Mouse (Mus musculus) midbrain, embryonic 16.5 days (tissue): ENCODE data around the gene Slc25a11. TPM values are rescaled to one million over a fixed set of nuclear protein-coding genes. Genes with fewer than 3 reads are reported as not detected.

Experiments
- polyA plus RNA-seq: library from polyadenylated mRNA; unstranded; fragments of >200 nt; fragmentation: Nextera tagmentation; extraction: Ambion mirVana; gene quantifications from 2 replicates; pipeline ENCODE4 v1.2.1, GENCODE M21; 2015

The Slc25a11 gene
- polyA plus RNA-seq, 1 experiment from 2014 or later = 174 TPM

Other genes with a start within 250 kb of the Slc25a11 start
- 33.0 and 35.0 TPM in 2 replicates for gene Pelp1, start 237.4 kb downstream of the Slc25a11 start, polyA plus RNA-seq
- 52.6 and 58.9 TPM in 2 replicates for gene Arrb2, start 214.8 kb downstream of the Slc25a11 start, polyA plus RNA-seq
- gene Med11, start 195.6 kb downstream of the Slc25a11 start, polyA plus RNA-seq = 44.1 and 45.9 TPM in 2 replicates
- gene Zmynd15, start 188.0 kb downstream of the Slc25a11 start, polyA plus RNA-seq = 0.35 and 0.49 TPM in 2 replicates
- 1.7 and 2.6 TPM in 2 replicates for gene Cxcl16, start 187.5 kb downstream of the Slc25a11 start, polyA plus RNA-seq
- 6.1 and 6.2 TPM in 2 replicates for gene Tm4sf5, start 142.2 kb downstream of the Slc25a11 start, polyA plus RNA-seq
- gene Vmo1, start 132.9 kb downstream of the Slc25a11 start, polyA plus RNA-seq = 0.45 TPM in 1 of 2 replicates, not detected in the other
- gene Gltpd2, start 128.3 kb downstream of the Slc25a11 start, polyA plus RNA-seq = 0.29 TPM in 1 of 2 replicates, not detected in the other
- 719 and 737 TPM in 2 replicates for gene Psmb6, start 122.1 kb downstream of the Slc25a11 start, polyA plus RNA-seq
- gene Gm40193, start 114.5 kb downstream of the Slc25a11 start, polyA plus RNA-seq = not detected in 2 replicates
- gene Pld2, start 107.4 kb downstream of the Slc25a11 start, polyA plus RNA-seq = 17.9 and 19.6 TPM in 2 replicates
- gene Mink1, start 84.6 kb downstream of the Slc25a11 start, polyA plus RNA-seq = 16.7 and 18.2 TPM in 2 replicates
- gene 4930544D05Rik, start 31.6 kb downstream of the Slc25a11 start, polyA plus RNA-seq = not detected in 2 replicates
- gene Chrne, start 28.3 kb downstream of the Slc25a11 start, polyA plus RNA-seq = not detected in 2 replicates
- gene Gp1ba, start 8.4 kb downstream of the Slc25a11 start, polyA plus RNA-seq = 0.12 and 0.21 TPM in 2 replicates
- 105 TPM in 2 replicates for gene Rnf167, start 244 bp downstream of the Slc25a11 start, polyA plus RNA-seq
- gene Pfn1, start 7.2 kb upstream of the Slc25a11 start, polyA plus RNA-seq = 617 and 632 TPM in 2 replicates
- 6.0 and 8.1 TPM in 2 replicates for gene Eno3, start 9.7 kb upstream of the Slc25a11 start, polyA plus RNA-seq
- 151 and 157 TPM in 2 replicates for gene Spag7, start 21.9 kb upstream of the Slc25a11 start, polyA plus RNA-seq
- 22.1 and 22.4 TPM in 2 replicates for gene Camta2, start 40.6 kb upstream of the Slc25a11 start, polyA plus RNA-seq
- gene Inca1, start 52.7 kb upstream of the Slc25a11 start, polyA plus RNA-seq = 1.2 and 1.5 TPM in 2 replicates
- 1.3 and 1.5 TPM in 2 replicates for gene Kif1c, start 53.1 kb upstream of the Slc25a11 start, polyA plus RNA-seq
- gene Zfp3, start 116.7 kb upstream of the Slc25a11 start, polyA plus RNA-seq = 14.6 and 17.4 TPM in 2 replicates
- not detected in 2 replicates for gene Scimp, start 165.1 kb upstream of the Slc25a11 start, polyA plus RNA-seq
- 88.6 and 91.0 TPM in 2 replicates for gene Rabep1, start 197.3 kb upstream of the Slc25a11 start, polyA plus RNA-seq